Mouse (Mus musculus): ENCODE measurements at regions not wholly inside any gene's neighbourhood (a gene's known extent, or its start where the extent isn't known, plus 50 kb on each side); places are given as distances from the start of the nearest gene placed in this dataset.

- no peak for DNase-seq (ENCODE audit: low spot score)
- TF ChIP-seq CTCF (IDR thresholded peaks at IDR 0.05; ENCODE audit: low read depth, low read length) (no peak), GATA1 (IDR thresholded peaks at IDR 0.05; ENCODE audit: borderline replicate concordance, low read length) (no peak), POLR2AphosphoS5 (IDR thresholded peaks at IDR 0.05; ENCODE audit: insufficient replicate concordance, low read depth, low read length) (no peak)
- H3K4me1 ChIP-seq (ENCODE audit: insufficient read depth, low read depth, low read length): no peaks in the 10 kb centered on the region
- H3K4me3 ChIP-seq (ENCODE audit: low read depth, low read length): no peak overlapping the region
- H3K9me3 ChIP-seq (replicated peaks): peaks cover 74% of the 10 kb centered on the region
- no peaks in the 10 kb centered on the region for H3K36me3 ChIP-seq (replicated peaks)
- H3K27me3 ChIP-seq (ENCODE audit: insufficient read depth, low read length): no peaks in the 10 kb centered on the region
- ATAC-seq (ENCODE audit: extremely low read depth, insufficient number of reproducible peaks, low FRiP score, poor library complexity, severe bottlenecking): no peak
These were observed 471.3 kb upstream of the Kcnab2 start for GRCm38 (mm10) chr4:152948956-152949355.

DNA sequence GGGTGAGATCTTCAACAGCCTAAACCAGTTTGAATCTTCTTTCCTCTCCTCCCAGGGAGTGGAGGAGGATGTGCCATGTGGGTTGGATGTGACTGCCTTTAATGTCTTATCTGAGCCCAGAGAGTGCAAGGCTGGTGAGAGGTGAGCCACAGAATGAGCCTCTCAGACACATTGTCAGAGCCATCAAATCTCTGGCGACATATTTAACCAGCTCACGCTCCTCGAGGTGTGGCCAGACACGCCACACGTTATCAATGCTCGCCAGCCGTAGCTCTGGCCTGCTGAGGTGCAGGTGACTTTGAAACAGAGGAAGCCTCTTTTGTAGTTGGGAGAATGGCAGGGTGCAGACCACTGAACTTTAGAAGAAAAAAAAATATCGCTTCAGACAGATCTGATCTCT lies 463.5 kb upstream of the Kcnab2 start:
- ATAC-seq (ENCODE audit: extremely low read depth, insufficient number of reproducible peaks, low FRiP score, poor library complexity, severe bottlenecking): no peak
- TF ChIP-seq CTCF (IDR thresholded peaks at IDR 0.05; ENCODE audit: low read depth, low read length) (no peak), TAL1 (conservative IDR thresholded peaks at IDR 0.05; ENCODE audit: low read depth, low read length) (no peak), GATA1 (IDR thresholded peaks at IDR 0.05; ENCODE audit: borderline replicate concordance, low read length) (no peak), GATA2 (IDR thresholded peaks at IDR 0.05; ENCODE audit: borderline replicate concordance, low read depth, low read length) (no peak), POLR2AphosphoS5 (IDR thresholded peaks at IDR 0.05; ENCODE audit: insufficient replicate concordance, low read depth, low read length) (no peak)

DNA sequence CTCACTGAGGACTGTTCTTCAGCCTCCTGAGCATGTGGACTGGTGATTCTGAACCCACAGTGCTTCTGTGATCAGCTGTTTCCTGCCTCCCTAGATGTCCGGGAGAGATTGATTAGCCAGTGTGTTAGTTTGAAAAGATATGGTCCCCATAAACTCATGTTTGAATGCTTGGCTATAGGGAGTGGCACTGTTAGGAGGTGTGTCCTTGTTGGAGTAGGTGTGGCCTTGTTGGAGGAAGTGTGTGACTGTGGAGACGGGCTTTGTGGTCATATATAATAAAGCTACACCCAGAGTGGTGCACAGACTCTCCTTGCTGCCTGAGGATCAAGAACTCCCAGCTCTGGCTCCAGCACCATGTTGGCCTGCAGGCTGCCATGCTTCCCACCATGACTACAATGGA lies 458.9 kb upstream of the Kcnab2 start:
- Histone ChIP-seq H3K4me3 (ENCODE audit: low read depth, low read length) (no peak overlapping the region), H3K4me1 (ENCODE audit: insufficient read depth, low read depth, low read length) (no peaks in the 10 kb centered on the region), H3K9me3 (replicated peaks) (peaks cover 88% of the 10 kb centered on the region), H3K36me3 (replicated peaks) (no peaks in the 10 kb centered on the region), H3K27me3 (ENCODE audit: insufficient read depth, low read length) (no peaks in the 10 kb centered on the region)
- no peak for TF ChIP-seq TAL1 (conservative IDR thresholded peaks at IDR 0.05; ENCODE audit: low read depth, low read length)
- no peak for TF ChIP-seq GATA2 (IDR thresholded peaks at IDR 0.05; ENCODE audit: borderline replicate concordance, low read depth, low read length)
- TF ChIP-seq GATA1 (IDR thresholded peaks at IDR 0.05; ENCODE audit: borderline replicate concordance, low read length): no peak
- no peak for TF ChIP-seq POLR2AphosphoS5 (IDR thresholded peaks at IDR 0.05; ENCODE audit: insufficient replicate concordance, low read depth, low read length)
- no peak for TF ChIP-seq CTCF (IDR thresholded peaks at IDR 0.05; ENCODE audit: low read depth, low read length)
- DNase-seq (ENCODE audit: low spot score) (no peak), ATAC-seq (ENCODE audit: extremely low read depth, insufficient number of reproducible peaks, low FRiP score, poor library complexity, severe bottlenecking) (no peak)

More for the DNA sequence above, 463.5 kb upstream of the Kcnab2 start:
- Histone ChIP-seq H3K4me1 (ENCODE audit: insufficient read depth, low read depth, low read length) (no peaks in the 10 kb centered on the region), H3K27me3 (ENCODE audit: insufficient read depth, low read length) (no peaks in the 10 kb centered on the region), H3K4me3 (ENCODE audit: low read depth, low read length) (no peak overlapping the region), H3K36me3 (replicated peaks) (no peaks in the 10 kb centered on the region), H3K9me3 (replicated peaks) (peaks cover 56% of the 10 kb centered on the region)
- no peak for DNase-seq (ENCODE audit: low spot score)

DNA sequence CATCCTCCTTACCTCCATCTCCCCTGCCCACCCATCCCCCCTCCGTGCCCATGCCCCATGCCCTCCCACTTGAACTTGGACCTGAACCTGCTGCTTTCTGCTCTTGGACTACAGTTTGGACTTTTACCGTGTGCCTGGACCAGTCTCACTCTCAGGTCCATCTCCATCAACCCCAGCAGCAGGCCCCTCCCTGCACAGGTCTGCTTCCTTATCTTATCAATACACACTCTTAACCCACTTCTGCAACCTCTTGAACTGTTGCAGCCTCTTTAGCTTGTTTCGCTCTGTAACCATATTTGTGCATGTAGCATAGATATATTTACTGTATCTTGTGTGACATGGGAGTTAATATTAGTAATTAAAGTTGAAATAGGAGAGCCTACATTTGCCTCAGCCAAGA lies 457.8 kb upstream of the Kcnab2 start:
- ATAC-seq (ENCODE audit: extremely low read depth, insufficient number of reproducible peaks, low FRiP score, poor library complexity, severe bottlenecking): no peak

GRCm38 (mm10) chr4:152928422-152928985 lies 450.8 kb upstream of the Kcnab2 start:
- DNase-seq (ENCODE audit: low spot score) (no peak), ATAC-seq (ENCODE audit: extremely low read depth, insufficient number of reproducible peaks, low FRiP score, poor library complexity, severe bottlenecking) (no peak)
- no peak for TF ChIP-seq TAL1 (conservative IDR thresholded peaks at IDR 0.05; ENCODE audit: low read depth, low read length)
- TF ChIP-seq CTCF (IDR thresholded peaks at IDR 0.05; ENCODE audit: low read depth, low read length): no peak
- no peak for TF ChIP-seq GATA1 (IDR thresholded peaks at IDR 0.05; ENCODE audit: borderline replicate concordance, low read length)
- no peak for TF ChIP-seq GATA2 (IDR thresholded peaks at IDR 0.05; ENCODE audit: borderline replicate concordance, low read depth, low read length)
- no peak for TF ChIP-seq POLR2AphosphoS5 (IDR thresholded peaks at IDR 0.05; ENCODE audit: insufficient replicate concordance, low read depth, low read length)
- Histone ChIP-seq H3K27me3 (ENCODE audit: insufficient read depth, low read length) (no peaks in the 10 kb centered on the region), H3K9me3 (replicated peaks) (peaks cover 74% of the 10 kb centered on the region), H3K4me3 (ENCODE audit: low read depth, low read length) (no peak overlapping the region), H3K4me1 (ENCODE audit: insufficient read depth, low read depth, low read length) (no peaks in the 10 kb centered on the region), H3K36me3 (replicated peaks) (no peaks in the 10 kb centered on the region)

More for the DNA sequence above, 457.8 kb upstream of the Kcnab2 start:
- DNase-seq (ENCODE audit: low spot score): no peak
- Histone ChIP-seq H3K36me3 (replicated peaks) (no peaks in the 10 kb centered on the region), H3K4me1 (ENCODE audit: insufficient read depth, low read depth, low read length) (no peaks in the 10 kb centered on the region), H3K9me3 (replicated peaks) (peaks cover 85% of the 10 kb centered on the region), H3K4me3 (ENCODE audit: low read depth, low read length) (no peak overlapping the region), H3K27me3 (ENCODE audit: insufficient read depth, low read length) (no peaks in the 10 kb centered on the region)
- TF ChIP-seq TAL1 (conservative IDR thresholded peaks at IDR 0.05; ENCODE audit: low read depth, low read length) (no peak), POLR2AphosphoS5 (IDR thresholded peaks at IDR 0.05; ENCODE audit: insufficient replicate concordance, low read depth, low read length) (no peak)

GRCm38 (mm10) chr4:152920261-152920660 lies 442.6 kb upstream of the Kcnab2 start:
- Histone ChIP-seq H3K36me3 (replicated peaks) (no peaks in the 10 kb centered on the region), H3K4me1 (ENCODE audit: insufficient read depth, low read depth, low read length) (no peaks in the 10 kb centered on the region), H3K4me3 (ENCODE audit: low read depth, low read length) (no peak overlapping the region), H3K27me3 (ENCODE audit: insufficient read depth, low read length) (no peaks in the 10 kb centered on the region), H3K9me3 (replicated peaks) (peaks cover 74% of the 10 kb centered on the region)
- ATAC-seq (ENCODE audit: extremely low read depth, insufficient number of reproducible peaks, low FRiP score, poor library complexity, severe bottlenecking) (no peak), DNase-seq (ENCODE audit: low spot score) (no peak)
- TF ChIP-seq GATA1 (IDR thresholded peaks at IDR 0.05; ENCODE audit: borderline replicate concordance, low read length): no peak
- no peak for TF ChIP-seq TAL1 (conservative IDR thresholded peaks at IDR 0.05; ENCODE audit: low read depth, low read length)
- TF ChIP-seq POLR2AphosphoS5 (IDR thresholded peaks at IDR 0.05; ENCODE audit: insufficient replicate concordance, low read depth, low read length): no peak
- TF ChIP-seq CTCF (IDR thresholded peaks at IDR 0.05; ENCODE audit: low read depth, low read length): no peak
- TF ChIP-seq GATA2 (IDR thresholded peaks at IDR 0.05; ENCODE audit: borderline replicate concordance, low read depth, low read length): no peak

DNA sequence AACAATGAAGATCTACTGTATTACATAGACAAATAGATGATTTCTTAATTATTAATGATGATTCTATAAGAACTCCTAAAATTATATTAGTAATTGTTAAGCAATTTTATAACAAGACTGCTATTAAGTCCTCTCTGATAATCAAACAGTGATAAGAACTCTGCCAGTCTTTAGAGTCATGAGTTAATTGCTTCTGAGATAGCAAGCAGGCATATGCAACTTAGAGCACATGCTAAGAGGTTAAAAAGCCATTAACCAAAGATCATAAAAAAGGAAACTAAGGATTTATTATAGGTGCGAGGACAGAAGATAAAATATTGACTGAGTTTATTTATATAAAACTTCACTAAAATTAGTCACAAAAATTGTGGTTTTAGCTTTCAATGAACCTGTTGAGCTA lies 442.2 kb upstream of the Kcnab2 start:
- ATAC-seq (ENCODE audit: extremely low read depth, insufficient number of reproducible peaks, low FRiP score, poor library complexity, severe bottlenecking) (no peak), DNase-seq (ENCODE audit: low spot score) (no peak)
- no peaks in the 10 kb centered on the region for H3K27me3 ChIP-seq (ENCODE audit: insufficient read depth, low read length)
- no peaks in the 10 kb centered on the region for H3K36me3 ChIP-seq (replicated peaks)
- peaks cover 74% of the 10 kb centered on the region for H3K9me3 ChIP-seq (replicated peaks)
- no peak overlapping the region for H3K4me3 ChIP-seq (ENCODE audit: low read depth, low read length)
- no peaks in the 10 kb centered on the region for H3K4me1 ChIP-seq (ENCODE audit: insufficient read depth, low read depth, low read length)
- TF ChIP-seq TAL1 (conservative IDR thresholded peaks at IDR 0.05; ENCODE audit: low read depth, low read length): no peak
- TF ChIP-seq GATA1 (IDR thresholded peaks at IDR 0.05; ENCODE audit: borderline replicate concordance, low read length): no peak
- TF ChIP-seq GATA2 (IDR thresholded peaks at IDR 0.05; ENCODE audit: borderline replicate concordance, low read depth, low read length): no peak
- no peak for TF ChIP-seq POLR2AphosphoS5 (IDR thresholded peaks at IDR 0.05; ENCODE audit: insufficient replicate concordance, low read depth, low read length)
- no peak for TF ChIP-seq CTCF (IDR thresholded peaks at IDR 0.05; ENCODE audit: low read depth, low read length)

Data from G1E (cell line).